Mouse (Mus musculus): ENCODE results near the gene Baz2b. TPM values are rescaled to one million over a fixed set of nuclear protein-coding genes. Genes with fewer than 3 reads are reported as not detected.
"Not testable (repeated sequence)": the region's sequence is repeated elsewhere in the genome, so short reads cannot be mapped to it uniquely, and the experiment has no call there.

Baz2b gene
- polyA plus RNA-seq, 1 experiment = 276 TPM

GRCm38 (mm10) chr2:60084823-60085222, 124.8 kb downstream of the Baz2b start:
- TF ChIP-seq CTCF (IDR thresholded peaks at IDR 0.05; ENCODE audit: insufficient read depth, low read depth, low read length) (no peak), POLR2A (IDR thresholded peaks at IDR 0.05; ENCODE audit: insufficient read depth, low read depth, low read length) (no peak)
- no peak overlapping the region for H3K4me3 ChIP-seq (ENCODE audit: insufficient read depth, low read depth, low read length)
- WGBS = 100% methylated on average over 1 of the region's 1 CpGs
- no peak overlapping the region for H3K27ac ChIP-seq (ENCODE audit: insufficient read depth, low read depth, low read length)
- H3K4me1 ChIP-seq (ENCODE audit: control insufficient read depth, insufficient read depth, low read length) = peaks cover 2% of the 10 kb centered on the region; the same call in 1 of the 2 replicates

- Histone ChIP-seq H3K4me1 (ENCODE audit: control insufficient read depth, insufficient read depth, low read length) (peaks cover 2% of the 10 kb centered on the region; the same call in 1 of the 2 replicates), H3K27ac (ENCODE audit: insufficient read depth, low read depth, low read length) (no peak overlapping the region), H3K4me3 (ENCODE audit: insufficient read depth, low read depth, low read length) (no peak overlapping the region)
- WGBS = 26% methylated on average over 7 of the region's 7 CpGs
- no peak for TF ChIP-seq POLR2A (IDR thresholded peaks at IDR 0.05; ENCODE audit: insufficient read depth, low read depth, low read length)
- no peak for TF ChIP-seq CTCF (IDR thresholded peaks at IDR 0.05; ENCODE audit: insufficient read depth, low read depth, low read length)
Observed at GRCm38 (mm10) chr2:60082984-60083636, 126.5 kb downstream of the Baz2b start.

- H3K4me1 ChIP-seq (ENCODE audit: control insufficient read depth, insufficient read depth, low read length) = peaks cover 2% of the 10 kb centered on the region; the same call in 1 of the 2 replicates
- TF ChIP-seq CTCF (IDR thresholded peaks at IDR 0.05; ENCODE audit: insufficient read depth, low read depth, low read length) = no peak
- TF ChIP-seq POLR2A (IDR thresholded peaks at IDR 0.05; ENCODE audit: insufficient read depth, low read depth, low read length) = no peak
Observed at GRCm38 (mm10) chr2:60082225-60082624, 127.4 kb downstream of the Baz2b start.

GRCm38 (mm10) chr2:60080831-60081230, 128.8 kb downstream of the Baz2b start:
- TF ChIP-seq POLR2A (IDR thresholded peaks at IDR 0.05; ENCODE audit: insufficient read depth, low read depth, low read length) (no peak), CTCF (IDR thresholded peaks at IDR 0.05; ENCODE audit: insufficient read depth, low read depth, low read length) (no peak)
- 81% methylated on average over 4 of the region's 4 CpGs for WGBS
- peaks cover 2% of the 10 kb centered on the region; the same call in 1 of the 2 replicates for H3K4me1 ChIP-seq (ENCODE audit: control insufficient read depth, insufficient read depth, low read length)
- no peak overlapping the region for H3K4me3 ChIP-seq (ENCODE audit: insufficient read depth, low read depth, low read length)
- H3K27ac ChIP-seq (ENCODE audit: insufficient read depth, low read depth, low read length) = no peak overlapping the region

More at GRCm38 (mm10) chr2:60082225-60082624, 127.4 kb downstream of the Baz2b start:
- WGBS = 96% methylated on average over 4 of the region's 4 CpGs
- H3K4me3 ChIP-seq (ENCODE audit: insufficient read depth, low read depth, low read length) = no peak overlapping the region
- no peak overlapping the region for H3K27ac ChIP-seq (ENCODE audit: insufficient read depth, low read depth, low read length)

GRCm38 (mm10) chr2:60077631-60078030, 132.0 kb downstream of the Baz2b start:
- Histone ChIP-seq H3K27ac (ENCODE audit: insufficient read depth, low read depth, low read length) (no peak overlapping the region), H3K4me3 (ENCODE audit: insufficient read depth, low read depth, low read length) (no peak overlapping the region), H3K4me1 (ENCODE audit: control insufficient read depth, insufficient read depth, low read length) (no peaks in the 10 kb centered on the region)
- WGBS = 85% methylated on average over 9 of the region's 9 CpGs
- TF ChIP-seq POLR2A (IDR thresholded peaks at IDR 0.05; ENCODE audit: insufficient read depth, low read depth, low read length) (no peak), CTCF (IDR thresholded peaks at IDR 0.05; ENCODE audit: insufficient read depth, low read depth, low read length) (no peak)

- WGBS = 79% methylated on average over 7 of the region's 7 CpGs
- H3K4me3 ChIP-seq (ENCODE audit: insufficient read depth, low read depth, low read length) = no peak overlapping the region
- TF ChIP-seq CTCF (IDR thresholded peaks at IDR 0.05; ENCODE audit: insufficient read depth, low read depth, low read length) (no peak), POLR2A (IDR thresholded peaks at IDR 0.05; ENCODE audit: insufficient read depth, low read depth, low read length) (no peak)
- H3K27ac ChIP-seq (ENCODE audit: insufficient read depth, low read depth, low read length) = no peak overlapping the region
- peaks cover 2% of the 10 kb centered on the region; the same call in 1 of the 2 replicates for H3K4me1 ChIP-seq (ENCODE audit: control insufficient read depth, insufficient read depth, low read length)
Observed at GRCm38 (mm10) chr2:60076800-60077199, 132.8 kb downstream of the Baz2b start.

GRCm38 (mm10) chr2:60076025-60076424, 133.6 kb downstream of the Baz2b start:
- Histone ChIP-seq H3K4me3 (ENCODE audit: insufficient read depth, low read depth, low read length) (no peak overlapping the region), H3K4me1 (ENCODE audit: control insufficient read depth, insufficient read depth, low read length) (peaks cover 4% of the 10 kb centered on the region; the same call in 1 of the 2 replicates), H3K27ac (ENCODE audit: insufficient read depth, low read depth, low read length) (no peak overlapping the region)
- TF ChIP-seq CTCF (IDR thresholded peaks at IDR 0.05; ENCODE audit: insufficient read depth, low read depth, low read length) (no peak), POLR2A (IDR thresholded peaks at IDR 0.05; ENCODE audit: insufficient read depth, low read depth, low read length) (no peak)
- 71% methylated on average over 1 of the region's 1 CpGs for WGBS

- H3K27ac ChIP-seq (ENCODE audit: insufficient read depth, low read depth, low read length); H3K4me3 ChIP-seq (ENCODE audit: insufficient read depth, low read depth, low read length); H3K4me1 ChIP-seq (ENCODE audit: control insufficient read depth, insufficient read depth, low read length): not testable (repeated sequence)
- 87% methylated on average over 1 of the region's 1 CpGs for WGBS
Observed at GRCm38 (mm10) chr2:60073798-60074197, 135.8 kb downstream of the Baz2b start.

GRCm38 (mm10) chr2:60071813-60072212, 137.8 kb downstream of the Baz2b start:
- WGBS = 70% methylated on average over 8 of the region's 8 CpGs
- TF ChIP-seq CTCF (IDR thresholded peaks at IDR 0.05; ENCODE audit: insufficient read depth, low read depth, low read length) (no peak), POLR2A (IDR thresholded peaks at IDR 0.05; ENCODE audit: insufficient read depth, low read depth, low read length) (no peak)

More at GRCm38 (mm10) chr2:60071813-60072212, 137.8 kb downstream of the Baz2b start:
- no peak overlapping the region for H3K27ac ChIP-seq (ENCODE audit: insufficient read depth, low read depth, low read length)
- H3K4me3 ChIP-seq (ENCODE audit: insufficient read depth, low read depth, low read length) = no peak overlapping the region
- peaks cover 4% of the 10 kb centered on the region; the same call in 1 of the 2 replicates for H3K4me1 ChIP-seq (ENCODE audit: control insufficient read depth, insufficient read depth, low read length)
